Mouse (Mus musculus): Measurements from ENCODE around the gene Upp1. TPM values are rescaled to one million over a fixed set of nuclear protein-coding genes. Genes with fewer than 3 reads are reported as not detected.

Upp1 gene
- 8.6 and 10.4 TPM in 2 replicates for polyA plus RNA-seq (2014; fragmentation: Nextera tagmentation; extraction: Ambion mirVana)

- H3K27me3 ChIP-seq (ENCODE audit: control insufficient read depth, insufficient read depth, low read length), result peaks cover 58% of the 10 kb centered on the region
- peak within 1 kb of the TSS; percentile 31; the same call in 1 of the 2 replicates for H3K9ac ChIP-seq (ENCODE audit: low read depth, low read length)
- H3K4me3 ChIP-seq (ENCODE audit: low read length), result peak within 1 kb of the TSS; percentile 34
- peak within 1 kb of the TSS; percentile 88 for H3K4me2 ChIP-seq (replicated peaks; ENCODE audit: low read depth, low read length)
- no peaks in the 10 kb centered on the region for H3K36me3 ChIP-seq (ENCODE audit: control insufficient read depth, insufficient read depth, low read length)
- no peak within 1 kb of the TSS for H3K27ac ChIP-seq (ENCODE audit: low read depth, low read length)
- H3K4me1 ChIP-seq (ENCODE audit: control insufficient read depth, insufficient read depth, low read length), result peaks cover 8% of the 10 kb centered on the region; the same call in 1 of the 2 replicates
- 0% methylated on average over 7 of the region's 7 CpGs for WGBS
- no peak; the same call in 1 of the 2 replicates for ATAC-seq (ENCODE audit: low FRiP score, low TSS enrichment)
- no peaks in the 10 kb centered on the region for H3K9me3 ChIP-seq (ENCODE audit: control insufficient read depth, low read length)
These were observed at the start of gene Upp1 for GRCm38 (mm10) chr11:9118050-9118420. Gene Upp1, plus strand, starts transcription at chr11:9118103.

GRCm38 (mm10) chr11:9076444-9076843 is 41.5 kb upstream of the Upp1 start:
- ATAC-seq (ENCODE audit: low FRiP score, low TSS enrichment), result no peak
- Histone ChIP-seq H3K4me2 (replicated peaks; ENCODE audit: low read depth, low read length) (no peak overlapping the region), H3K9me3 (ENCODE audit: control insufficient read depth, low read length) (no peaks in the 10 kb centered on the region), H3K36me3 (ENCODE audit: control insufficient read depth, insufficient read depth, low read length) (no peaks in the 10 kb centered on the region), H3K27ac (ENCODE audit: low read depth, low read length) (no peak overlapping the region), H3K9ac (ENCODE audit: low read depth, low read length) (no peak overlapping the region), H3K27me3 (ENCODE audit: control insufficient read depth, insufficient read depth, low read length) (no peaks in the 10 kb centered on the region), H3K4me1 (ENCODE audit: control insufficient read depth, insufficient read depth, low read length) (no peaks in the 10 kb centered on the region), H3K4me3 (ENCODE audit: low read length) (no peak overlapping the region)
- 91% methylated on average over 3 of the region's 3 CpGs for WGBS

- no peak overlapping the region for H3K9ac ChIP-seq (ENCODE audit: low read depth, low read length)
- ATAC-seq (ENCODE audit: low FRiP score, low TSS enrichment), result no peak
- no peaks in the 10 kb centered on the region for H3K36me3 ChIP-seq (ENCODE audit: control insufficient read depth, insufficient read depth, low read length)
- H3K4me3 ChIP-seq (ENCODE audit: low read length), result no peak overlapping the region
- no peaks in the 10 kb centered on the region for H3K9me3 ChIP-seq (ENCODE audit: control insufficient read depth, low read length)
- no peak overlapping the region for H3K27ac ChIP-seq (ENCODE audit: low read depth, low read length)
- H3K27me3 ChIP-seq (ENCODE audit: control insufficient read depth, insufficient read depth, low read length), result peaks cover 31% of the 10 kb centered on the region
- no peak overlapping the region for H3K4me2 ChIP-seq (replicated peaks; ENCODE audit: low read depth, low read length)
- H3K4me1 ChIP-seq (ENCODE audit: control insufficient read depth, insufficient read depth, low read length), result peaks cover 4% of the 10 kb centered on the region; the same call in 1 of the 2 replicates
- WGBS, result 76% methylated on average over 2 of the region's 2 CpGs
These were observed 4.7 kb upstream of the Upp1 start for GRCm38 (mm10) chr11:9113189-9113588.

GRCm38 (mm10) chr11:9115367-9116120 is 2.4 kb upstream of the Upp1 start:
- Histone ChIP-seq H3K4me3 (ENCODE audit: low read length) (no peak overlapping the region), H3K4me1 (ENCODE audit: control insufficient read depth, insufficient read depth, low read length) (peaks cover 8% of the 10 kb centered on the region; the same call in 1 of the 2 replicates), H3K27me3 (ENCODE audit: control insufficient read depth, insufficient read depth, low read length) (peaks cover 52% of the 10 kb centered on the region), H3K9ac (ENCODE audit: low read depth, low read length) (no peak overlapping the region), H3K9me3 (ENCODE audit: control insufficient read depth, low read length) (no peaks in the 10 kb centered on the region), H3K36me3 (ENCODE audit: control insufficient read depth, insufficient read depth, low read length) (no peaks in the 10 kb centered on the region), H3K4me2 (replicated peaks; ENCODE audit: low read depth, low read length) (no peak overlapping the region; the same call in 1 of the 2 replicates), H3K27ac (ENCODE audit: low read depth, low read length) (no peak overlapping the region)
- 10% methylated on average over 9 of the region's 9 CpGs for WGBS
- no peak for ATAC-seq (ENCODE audit: low FRiP score, low TSS enrichment)

- H3K4me1 ChIP-seq (ENCODE audit: control insufficient read depth, insufficient read depth, low read length), result peaks cover 8% of the 10 kb centered on the region; the same call in 1 of the 2 replicates
- H3K4me2 ChIP-seq (replicated peaks; ENCODE audit: low read depth, low read length), result peak overlapping the region; percentile 26
- H3K9me3 ChIP-seq (ENCODE audit: control insufficient read depth, low read length), result no peaks in the 10 kb centered on the region
- WGBS, result 2% methylated on average over 10 of the region's 10 CpGs
- H3K4me3 ChIP-seq (ENCODE audit: low read length), result no peak overlapping the region
- H3K27me3 ChIP-seq (ENCODE audit: control insufficient read depth, insufficient read depth, low read length), result peaks cover 57% of the 10 kb centered on the region
- no peak overlapping the region for H3K27ac ChIP-seq (ENCODE audit: low read depth, low read length)
- H3K36me3 ChIP-seq (ENCODE audit: control insufficient read depth, insufficient read depth, low read length), result no peaks in the 10 kb centered on the region
- no peak for ATAC-seq (ENCODE audit: low FRiP score, low TSS enrichment)
- H3K9ac ChIP-seq (ENCODE audit: low read depth, low read length), result no peak overlapping the region
These were observed 1.8 kb upstream of the Upp1 start for GRCm38 (mm10) chr11:9116121-9116520.

- H3K27ac ChIP-seq (ENCODE audit: low read depth, low read length), result no peak overlapping the region
- WGBS, result 5% methylated on average over 3 of the region's 3 CpGs
- H3K4me3 ChIP-seq (ENCODE audit: low read length), result no peak overlapping the region
- peaks cover 8% of the 10 kb centered on the region; the same call in 1 of the 2 replicates for H3K4me1 ChIP-seq (ENCODE audit: control insufficient read depth, insufficient read depth, low read length)
- no peak overlapping the region for H3K9ac ChIP-seq (ENCODE audit: low read depth, low read length)
- H3K36me3 ChIP-seq (ENCODE audit: control insufficient read depth, insufficient read depth, low read length), result no peaks in the 10 kb centered on the region
- no peak overlapping the region for H3K4me2 ChIP-seq (replicated peaks; ENCODE audit: low read depth, low read length)
- peaks cover 58% of the 10 kb centered on the region for H3K27me3 ChIP-seq (ENCODE audit: control insufficient read depth, insufficient read depth, low read length)
- H3K9me3 ChIP-seq (ENCODE audit: control insufficient read depth, low read length), result no peaks in the 10 kb centered on the region
- no peak for ATAC-seq (ENCODE audit: low FRiP score, low TSS enrichment)
These were observed 987 bp upstream of the Upp1 start for GRCm38 (mm10) chr11:9116916-9117315.

GRCm38 (mm10) chr11:9117358-9118049 is 399 bp upstream of the Upp1 start:
- ATAC-seq (ENCODE audit: low FRiP score, low TSS enrichment), result peak; percentile 68
- H3K9ac ChIP-seq (ENCODE audit: low read depth, low read length), result no peak overlapping the region

GRCm38 (mm10) chr11:9118421-9119121 is 668 bp downstream of the Upp1 start:
- Histone ChIP-seq H3K9me3 (ENCODE audit: control insufficient read depth, low read length) (no peaks in the 10 kb centered on the region), H3K36me3 (ENCODE audit: control insufficient read depth, insufficient read depth, low read length) (no peaks in the 10 kb centered on the region), H3K27ac (ENCODE audit: low read depth, low read length) (no peak overlapping the region), H3K4me3 (ENCODE audit: low read length) (peak overlapping the region; percentile 34), H3K4me1 (ENCODE audit: control insufficient read depth, insufficient read depth, low read length) (peaks cover 8% of the 10 kb centered on the region; the same call in 1 of the 2 replicates), H3K27me3 (ENCODE audit: control insufficient read depth, insufficient read depth, low read length) (peaks cover 58% of the 10 kb centered on the region), H3K9ac (ENCODE audit: low read depth, low read length) (peak overlapping the region; percentile 31; the same call in 1 of the 2 replicates), H3K4me2 (replicated peaks; ENCODE audit: low read depth, low read length) (peak overlapping the region; percentile 88)
- under 1% methylated on average over 40 of the region's 40 CpGs for WGBS
- peak; percentile 75 for ATAC-seq (ENCODE audit: low FRiP score, low TSS enrichment)

More at GRCm38 (mm10) chr11:9117358-9118049, 399 bp upstream of the Upp1 start:
- no peak overlapping the region for H3K27ac ChIP-seq (ENCODE audit: low read depth, low read length)
- peaks cover 58% of the 10 kb centered on the region for H3K27me3 ChIP-seq (ENCODE audit: control insufficient read depth, insufficient read depth, low read length)
- 1% methylated on average over 13 of the region's 13 CpGs for WGBS
- H3K4me3 ChIP-seq (ENCODE audit: low read length), result peak overlapping the region; percentile 34
- H3K4me1 ChIP-seq (ENCODE audit: control insufficient read depth, insufficient read depth, low read length), result peaks cover 8% of the 10 kb centered on the region; the same call in 1 of the 2 replicates
- H3K4me2 ChIP-seq (replicated peaks; ENCODE audit: low read depth, low read length), result peak overlapping the region; percentile 88
- H3K36me3 ChIP-seq (ENCODE audit: control insufficient read depth, insufficient read depth, low read length), result no peaks in the 10 kb centered on the region
- no peaks in the 10 kb centered on the region for H3K9me3 ChIP-seq (ENCODE audit: control insufficient read depth, low read length)
